Mouse (Mus musculus) bone marrow, adult 2 months (tissue): ENCODE data around the gene Sgms2.

Experiments
- CTCF ChIP-seq: fragments of 200-500 bp; IDR thresholded peaks from 2 replicates; pipeline ENCODE4 v1.5.1; 2011; ENCODE audit warnings: low read length, control low read depth; ENCODE audit not compliant: control insufficient read depth, insufficient read depth
- POLR2A ChIP-seq: fragments of 200-500 bp; IDR thresholded peaks from 2 replicates; pipeline ENCODE4 v1.6.1; 2011; ENCODE audit warnings: low read depth, mild to moderate bottlenecking, control low read depth, low read length, borderline replicate concordance; ENCODE audit not compliant: control insufficient read depth

- TF ChIP-seq POLR2A (no peak), CTCF (no peak)
These were observed 198.9 kb downstream of the Sgms2 start for GRCm38 (mm10) chr3:131292349-131292748.
